Mouse (Mus musculus): ENCODE data around the gene Tspan31. TPM values are rescaled to one million over a fixed set of nuclear protein-coding genes. Genes with fewer than 3 reads are reported as not detected.
"Not testable (repeated sequence)": the region's sequence is repeated elsewhere in the genome, so short reads cannot be mapped to it uniquely, and the experiment has no call there.

The Tspan31 gene
- polyA plus RNA-seq, 1 experiment from 2014 or later = 108 TPM

DNA sequence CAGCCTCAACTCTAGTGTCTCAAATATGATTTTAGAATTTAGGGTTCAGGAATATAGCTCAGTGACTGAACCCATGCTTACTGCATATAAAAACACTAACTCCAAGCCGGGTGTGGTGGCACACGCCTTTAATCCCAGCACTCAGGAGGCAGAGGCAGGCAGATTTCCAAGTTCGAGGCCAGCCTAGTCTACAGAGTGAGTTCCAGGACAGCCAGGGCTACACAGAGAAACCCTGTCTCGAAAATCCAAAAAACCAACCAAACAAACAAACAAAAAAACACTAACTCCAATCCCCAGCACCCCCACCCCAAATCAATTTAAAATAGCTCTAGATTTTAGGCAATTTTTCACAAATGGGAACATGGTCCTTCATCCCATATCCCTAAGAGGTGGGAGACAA lies 8.0 kb downstream of the Tspan31 start:
- H3K4me3 ChIP-seq (replicated peaks); H3K9ac ChIP-seq (replicated peaks); H3K4me2 ChIP-seq; ATAC-seq (ENCODE audit: low FRiP score); H3K27me3 ChIP-seq (replicated peaks); H3K9me3 ChIP-seq (replicated peaks): not testable (repeated sequence)
- WGBS = 84% methylated on average over 4 of the region's 4 CpGs
- H3K4me1 ChIP-seq = peaks cover 57% of the 10 kb centered on the region
- peaks cover 34% of the 10 kb centered on the region for H3K36me3 ChIP-seq
- H3K27ac ChIP-seq (replicated peaks) = peak overlapping the region; percentile 81

GRCm38 (mm10) chr10:127061513-127061912 lies 8.6 kb downstream of the Tspan31 start:
- H3K4me1 ChIP-seq = peaks cover 53% of the 10 kb centered on the region
- no peak for ATAC-seq (ENCODE audit: low FRiP score)

GRCm38 (mm10) chr10:127061085-127061484 lies 9.0 kb downstream of the Tspan31 start:
- no peak for ATAC-seq (ENCODE audit: low FRiP score)
- Histone ChIP-seq H3K4me3 (replicated peaks) (peak overlapping the region; percentile 83), H3K9ac (replicated peaks) (peak overlapping the region; percentile 96), H3K9me3 (replicated peaks) (no peaks in the 10 kb centered on the region), H3K36me3 (peaks cover 33% of the 10 kb centered on the region), H3K27me3 (replicated peaks) (no peaks in the 10 kb centered on the region), H3K27ac (replicated peaks) (peak overlapping the region; percentile 96), H3K4me1 (peaks cover 56% of the 10 kb centered on the region), H3K4me2 (peak overlapping the region; percentile 81)
- 28% methylated on average over 5 of the region's 5 CpGs for WGBS

More at GRCm38 (mm10) chr10:127061513-127061912, 8.6 kb downstream of the Tspan31 start:
- Histone ChIP-seq H3K9ac (replicated peaks) (peak overlapping the region; percentile 96), H3K9me3 (replicated peaks) (no peaks in the 10 kb centered on the region), H3K27ac (replicated peaks) (peak overlapping the region; percentile 96), H3K27me3 (replicated peaks) (no peaks in the 10 kb centered on the region), H3K36me3 (peaks cover 33% of the 10 kb centered on the region), H3K4me3 (replicated peaks) (peak overlapping the region; percentile 83), H3K4me2 (peak overlapping the region; percentile 81)
- WGBS = 65% methylated on average over 2 of the region's 2 CpGs

DNA sequence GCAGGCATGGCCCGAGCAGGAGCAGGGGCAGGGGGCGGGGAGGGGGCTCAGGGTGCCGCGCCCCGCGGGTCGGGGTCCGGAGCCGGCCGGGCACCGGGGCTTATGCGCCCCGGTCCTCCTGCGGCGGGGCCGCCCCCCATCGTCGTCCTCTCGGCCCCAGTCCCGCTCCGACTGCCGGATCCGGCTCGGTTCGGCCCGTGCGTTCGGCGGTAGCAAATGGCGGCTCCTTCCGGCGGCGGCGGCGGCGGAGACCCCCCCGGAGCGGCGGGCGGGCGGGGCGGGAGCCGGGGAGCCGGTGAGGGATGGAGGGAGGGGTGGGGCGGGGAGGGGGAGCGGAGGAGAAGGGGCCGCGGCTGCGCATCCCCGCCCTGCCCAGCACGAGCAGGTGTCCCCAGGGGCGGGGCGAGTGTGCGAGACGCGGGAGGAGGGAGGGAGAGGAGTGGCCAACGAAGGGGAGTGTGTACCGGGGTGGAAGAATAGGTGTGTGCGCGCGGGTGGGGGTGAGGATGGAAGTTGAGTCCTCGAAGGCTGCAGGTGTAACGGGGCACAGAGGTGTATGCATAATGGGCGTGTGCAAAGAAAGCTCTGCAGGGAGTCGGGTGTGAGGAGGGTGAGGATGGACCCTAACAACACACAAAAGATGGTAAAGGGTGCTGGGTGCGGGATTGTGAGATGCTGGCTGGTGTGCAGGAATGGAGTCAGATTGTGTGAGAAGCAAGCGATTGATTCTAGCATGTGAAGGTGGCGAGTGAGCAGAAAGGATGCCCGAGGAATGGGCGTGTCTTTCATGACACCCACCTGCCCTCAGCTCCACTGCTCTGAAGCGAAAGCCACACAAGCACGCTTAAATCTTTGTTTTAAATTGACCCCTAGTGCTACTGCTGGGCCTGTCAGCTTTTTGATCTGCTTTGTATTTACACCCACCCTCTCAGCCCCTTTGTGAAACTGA lies 9.8 kb downstream of the Tspan31 start, which contains the start of gene March9:
TSS of gene March9 (minus strand) at position 217 of the 949 bp plus-strand sequence.
- Histone ChIP-seq H3K4me3 (replicated peaks) (peak within 1 kb of the TSS; percentile 83), H3K4me1 (peaks cover 60% of the 10 kb centered on the region), H3K27ac (replicated peaks) (peak within 1 kb of the TSS; percentile 96), H3K9ac (replicated peaks) (peak within 1 kb of the TSS; percentile 96), H3K36me3 (peaks cover 33% of the 10 kb centered on the region), H3K9me3 (replicated peaks) (no peaks in the 10 kb centered on the region), H3K27me3 (replicated peaks) (no peaks in the 10 kb centered on the region), H3K4me2 (peak within 1 kb of the TSS; percentile 81)
- peak; percentile 48 for ATAC-seq (ENCODE audit: low FRiP score)
- under 1% methylated on average over 48 of the region's 72 CpGs for WGBS

- ATAC-seq (ENCODE audit: low FRiP score) = no peak
- H3K36me3 ChIP-seq = peaks cover 36% of the 10 kb centered on the region
- H3K27me3 ChIP-seq (replicated peaks) = no peaks in the 10 kb centered on the region
- peak overlapping the region; percentile 96 for H3K9ac ChIP-seq (replicated peaks)
- H3K4me1 ChIP-seq = peaks cover 58% of the 10 kb centered on the region
- WGBS = under 1% methylated on average over 63 of the region's 92 CpGs
- H3K4me2 ChIP-seq = peak overlapping the region; percentile 81
- H3K27ac ChIP-seq (replicated peaks) = peak overlapping the region; percentile 96
- no peaks in the 10 kb centered on the region for H3K9me3 ChIP-seq (replicated peaks)
- H3K4me3 ChIP-seq (replicated peaks) = peak overlapping the region; percentile 83
Measured at GRCm38 (mm10) chr10:127059174-127059967, 10.7 kb downstream of the Tspan31 start.

- H3K27ac ChIP-seq (replicated peaks) = no peak overlapping the region
- peak overlapping the region; percentile 96 for H3K9ac ChIP-seq (replicated peaks)
- no peak for ATAC-seq (ENCODE audit: low FRiP score)
- peak overlapping the region; percentile 83 for H3K4me3 ChIP-seq (replicated peaks)
- peak overlapping the region; percentile 81 for H3K4me2 ChIP-seq
- peaks cover 57% of the 10 kb centered on the region for H3K4me1 ChIP-seq
- H3K36me3 ChIP-seq = peaks cover 41% of the 10 kb centered on the region
- WGBS = 5% methylated on average over 8 of the region's 8 CpGs
- H3K9me3 ChIP-seq (replicated peaks) = no peaks in the 10 kb centered on the region
- no peaks in the 10 kb centered on the region for H3K27me3 ChIP-seq (replicated peaks)
Measured at GRCm38 (mm10) chr10:127058708-127059107, 11.4 kb downstream of the Tspan31 start.

GRCm38 (mm10) chr10:127058161-127058560 lies 11.9 kb downstream of the Tspan31 start:
- peaks cover 57% of the 10 kb centered on the region for H3K4me1 ChIP-seq
- peak overlapping the region; percentile 96; the same call in 1 of the 2 replicates for H3K9ac ChIP-seq (replicated peaks)
- peaks cover 47% of the 10 kb centered on the region for H3K36me3 ChIP-seq
- H3K4me2 ChIP-seq = peak overlapping the region; percentile 81
- WGBS = 2% methylated on average over 9 of the region's 9 CpGs
- no peak overlapping the region for H3K27ac ChIP-seq (replicated peaks)
- no peaks in the 10 kb centered on the region for H3K9me3 ChIP-seq (replicated peaks)
- no peak for ATAC-seq (ENCODE audit: low FRiP score)
- H3K4me3 ChIP-seq (replicated peaks) = peak overlapping the region; percentile 83
- no peaks in the 10 kb centered on the region for H3K27me3 ChIP-seq (replicated peaks)

DNA sequence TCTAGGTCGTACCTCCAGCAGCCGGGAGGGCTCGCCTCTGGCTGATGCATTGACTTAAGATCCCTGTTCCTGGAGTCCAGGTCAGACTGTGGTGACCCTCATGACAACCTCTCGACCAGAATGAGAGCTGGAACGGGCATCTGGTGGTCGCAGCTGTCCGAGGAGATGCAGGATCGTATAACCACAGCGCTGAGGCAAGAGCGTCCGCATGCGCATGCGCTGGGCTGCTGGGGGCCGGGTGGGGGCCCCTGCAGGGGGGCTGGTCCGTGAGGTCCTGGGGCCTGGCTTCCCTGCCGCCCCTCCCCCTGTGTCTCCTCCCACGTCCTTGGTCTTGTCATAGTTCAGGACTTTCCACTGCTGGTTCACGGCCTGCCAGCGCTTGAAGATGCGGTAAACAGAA lies 13.6 kb downstream of the Tspan31 start:
- Histone ChIP-seq H3K27me3 (replicated peaks) (peaks cover 12% of the 10 kb centered on the region), H3K4me3 (replicated peaks) (no peak overlapping the region), H3K36me3 (peaks cover 50% of the 10 kb centered on the region), H3K9me3 (replicated peaks) (no peaks in the 10 kb centered on the region), H3K27ac (replicated peaks) (no peak overlapping the region), H3K4me2 (no peak overlapping the region), H3K9ac (replicated peaks) (no peak overlapping the region), H3K4me1 (peaks cover 46% of the 10 kb centered on the region)
- no peak for ATAC-seq (ENCODE audit: low FRiP score)
- 88% methylated on average over 20 of the region's 20 CpGs for WGBS

- Histone ChIP-seq H3K4me1 (peaks cover 35% of the 10 kb centered on the region), H3K36me3 (peaks cover 50% of the 10 kb centered on the region), H3K4me2 (no peak overlapping the region), H3K4me3 (replicated peaks) (no peak overlapping the region), H3K27ac (replicated peaks) (no peak overlapping the region), H3K9ac (replicated peaks) (no peak overlapping the region), H3K9me3 (replicated peaks) (no peaks in the 10 kb centered on the region), H3K27me3 (replicated peaks) (peaks cover 23% of the 10 kb centered on the region)
- ATAC-seq (ENCODE audit: low FRiP score) = no peak
- 95% methylated on average over 8 of the region's 8 CpGs for WGBS
Measured at GRCm38 (mm10) chr10:127055406-127055805, 14.7 kb downstream of the Tspan31 start.

- H3K9ac ChIP-seq (replicated peaks) = no peak overlapping the region
- H3K36me3 ChIP-seq = peaks cover 50% of the 10 kb centered on the region
- H3K4me2 ChIP-seq = no peak overlapping the region
- no peak for ATAC-seq (ENCODE audit: low FRiP score)
- peaks cover 31% of the 10 kb centered on the region for H3K27me3 ChIP-seq (replicated peaks)
- no peak overlapping the region for H3K27ac ChIP-seq (replicated peaks)
- H3K4me3 ChIP-seq (replicated peaks) = no peak overlapping the region
- H3K9me3 ChIP-seq (replicated peaks) = no peaks in the 10 kb centered on the region
- WGBS = 75% methylated on average over 4 of the region's 4 CpGs
- H3K4me1 ChIP-seq = peaks cover 34% of the 10 kb centered on the region
Measured at GRCm38 (mm10) chr10:127054646-127055045, 15.4 kb downstream of the Tspan31 start.

DNA sequence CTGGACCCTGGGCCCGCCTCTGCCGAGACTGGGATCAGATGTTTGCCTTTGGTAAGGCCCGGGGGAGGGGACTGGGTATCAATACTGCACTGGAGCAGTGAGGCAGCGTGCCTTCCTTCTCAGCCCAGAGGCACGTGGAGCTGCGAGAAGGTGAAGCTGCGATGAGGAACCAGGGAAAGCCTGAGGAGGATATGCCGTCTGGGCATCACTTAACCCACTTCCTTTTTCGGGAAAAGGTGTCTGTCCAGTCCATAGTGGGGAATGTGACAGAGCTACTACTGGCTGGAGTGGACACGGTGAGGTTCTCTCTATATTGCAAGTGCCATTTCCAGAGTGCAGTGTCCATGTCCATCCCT lies 20.0 kb downstream of the Tspan31 start:
- Histone ChIP-seq H3K9me3 (replicated peaks) (no peaks in the 10 kb centered on the region), H3K4me2 (no peak overlapping the region), H3K36me3 (peaks cover 22% of the 10 kb centered on the region), H3K9ac (replicated peaks) (no peak overlapping the region), H3K4me3 (replicated peaks) (no peak overlapping the region), H3K27ac (replicated peaks) (no peak overlapping the region), H3K4me1 (peaks cover 16% of the 10 kb centered on the region), H3K27me3 (replicated peaks) (peaks cover 57% of the 10 kb centered on the region)
- 23% methylated on average over 10 of the region's 10 CpGs for WGBS
- no peak for ATAC-seq (ENCODE audit: low FRiP score)

Data from neural tube, embryonic 15.5 days (tissue).